Mouse (Mus musculus) urinary bladder, postnatal 36 days (tissue): ENCODE data around the gene Snurf.

Experiments used
- DNase-seq, 2 experiments: peaks; one replicate each; pipeline ENCODE4 v3.0.0; 2022; ENCODE audit warnings: low spot score in 2 of 2, mixed read lengths in 1 of 2

The Snurf gene

GRCm38 (mm10) chr7:60004606-60005330 is at the start of gene Snurf, which contains the start of gene Gm38393:
Gene Snurf, minus strand, starts transcription at chr7:60005049.
Gene Gm38393, minus strand, starts transcription at chr7:60005064.
- DNase-seq, result peak; percentile 11 to 34

DNA sequence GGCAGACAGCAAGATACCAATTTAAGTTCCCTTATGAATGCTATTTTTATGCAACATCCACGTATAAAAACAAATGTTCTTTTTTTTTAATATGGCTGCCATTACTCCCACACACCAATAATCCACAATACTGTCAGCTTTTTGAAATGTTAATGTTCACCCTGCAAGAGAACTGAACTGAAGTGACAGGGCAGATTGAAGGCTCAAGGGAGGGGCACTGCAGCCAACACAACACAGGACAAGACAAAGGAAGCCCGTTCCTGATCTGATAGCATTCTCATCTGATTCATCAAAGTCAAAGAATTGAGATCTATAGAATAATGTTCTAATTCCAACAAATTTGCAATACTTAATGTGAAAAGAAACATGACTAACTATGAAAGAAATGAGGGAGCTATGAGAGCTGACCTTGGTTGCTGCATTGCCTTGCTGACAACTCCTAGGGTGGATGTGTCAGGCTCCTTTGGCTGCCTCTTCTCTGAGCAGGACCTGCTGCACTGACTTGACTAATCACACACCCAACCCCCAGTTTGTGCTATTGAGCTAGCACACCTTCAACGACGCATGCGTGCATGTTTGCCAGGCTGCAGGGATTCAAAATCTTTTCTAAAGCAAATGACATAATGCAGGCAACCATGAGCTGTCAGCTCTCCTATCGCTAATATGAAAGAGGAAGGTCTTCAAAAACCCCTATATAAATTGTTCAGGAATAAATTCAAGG is 42.8 kb upstream of the Snurf start:
- DNase-seq, result no peak

DNA sequence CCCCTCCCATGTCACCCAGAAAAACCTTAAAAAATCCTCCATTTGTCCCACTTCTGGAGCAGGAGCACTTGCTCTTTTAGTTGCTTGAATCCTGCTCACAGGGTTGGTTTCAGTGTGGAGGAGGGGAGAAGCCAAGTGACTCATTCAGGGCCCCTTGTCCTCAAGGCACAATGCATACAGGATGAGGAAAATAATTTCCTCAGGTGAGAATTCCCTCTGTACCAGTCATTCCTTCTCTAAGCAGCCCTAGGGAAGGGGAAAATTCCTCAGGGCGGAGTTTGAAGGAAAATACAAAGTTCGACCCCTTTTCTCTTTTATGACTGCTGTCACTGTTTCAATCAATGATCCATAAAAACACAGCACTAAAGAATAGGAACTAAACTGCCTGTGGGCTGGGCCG is 8.3 kb upstream of the Snurf start:
- DNase-seq, result no peak

DNA sequence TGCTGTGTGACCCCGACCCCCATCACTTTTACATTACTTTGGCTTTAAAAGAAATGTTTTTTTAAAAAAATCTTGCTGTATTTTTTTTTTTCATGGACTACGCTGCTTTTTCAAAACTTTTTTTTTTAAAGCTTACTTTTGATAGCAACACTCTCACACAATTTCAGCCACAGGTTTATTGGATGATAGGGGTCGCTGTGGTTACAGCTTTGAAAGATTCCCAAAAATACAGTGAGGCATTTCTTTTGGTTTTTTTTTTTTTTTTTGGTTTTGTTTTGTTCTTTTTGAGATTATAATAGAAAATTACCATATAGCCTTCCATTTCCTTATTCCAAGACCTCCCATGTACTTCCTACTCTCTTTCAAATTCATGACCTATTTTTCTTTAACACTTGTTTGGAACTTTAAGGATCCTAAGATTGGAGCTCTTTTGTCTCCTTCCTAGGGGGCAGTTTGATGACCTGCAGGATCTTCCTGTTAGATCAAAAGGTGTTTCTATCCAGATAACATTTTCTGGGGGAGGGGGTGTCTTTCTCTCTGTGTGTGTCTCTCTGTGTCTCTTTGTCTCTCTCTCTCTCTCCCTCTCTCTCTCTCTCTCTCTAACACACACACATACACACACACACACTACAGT is 3.0 kb upstream of the Snurf start:
- no peak for DNase-seq

- no peak for DNase-seq
These were observed 1.4 kb upstream of the Snurf start for GRCm38 (mm10) chr7:60006262-60006661.

- DNase-seq, result peak in 1 of 2 experiments; percentile 5
These were observed 786 bp downstream of the Snurf start for GRCm38 (mm10) chr7:60003921-60004605.

DNA sequence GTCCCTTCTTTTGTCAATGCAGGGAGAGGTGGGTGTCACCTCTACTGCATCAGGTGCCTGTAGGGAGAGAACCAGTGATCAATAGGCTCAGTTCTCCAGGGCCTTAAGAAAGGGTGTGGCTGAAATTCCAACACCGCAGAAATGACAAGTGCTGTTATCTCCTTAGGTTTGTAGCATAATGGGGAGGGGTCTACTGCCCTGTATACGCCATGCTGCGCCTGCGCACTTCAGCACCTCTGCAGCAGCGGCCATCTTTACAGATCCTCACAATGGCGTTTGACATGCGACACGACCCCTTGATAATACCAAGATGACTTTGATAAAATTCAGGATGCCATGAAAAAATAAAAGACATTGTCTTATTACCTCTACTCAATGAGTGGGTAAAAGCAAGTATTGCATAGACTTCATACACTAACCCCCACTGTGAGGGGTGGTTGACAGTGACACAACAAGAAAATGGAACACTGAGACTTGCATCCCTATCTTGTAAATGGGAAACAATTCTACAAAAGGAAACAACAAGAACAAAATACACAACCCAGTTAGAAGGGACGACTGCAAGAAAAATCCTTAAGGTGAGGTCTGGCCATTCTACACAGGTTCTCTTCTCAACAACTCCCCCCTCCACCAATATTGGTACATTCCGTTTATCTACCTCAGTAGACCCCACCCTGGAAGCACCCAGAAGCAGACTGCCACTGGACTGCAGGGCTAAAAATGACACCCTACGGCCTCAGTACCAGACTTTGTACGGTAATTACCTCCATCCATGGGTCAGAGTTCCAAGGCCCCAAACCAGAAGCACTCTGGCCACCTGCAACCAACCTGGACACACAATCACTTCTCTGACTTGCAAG is 1.6 kb downstream of the Snurf start:
- DNase-seq, result no peak

GRCm38 (mm10) chr7:59978646-59979045 is 26.2 kb downstream of the Snurf start:
- no peak for DNase-seq
